Mouse (Mus musculus): ENCODE data around the gene Tufm. TPM values are rescaled to one million over a fixed set of nuclear protein-coding genes. Genes with fewer than 3 reads are reported as not detected.

The Tufm gene
- total RNA-seq, 2 experiments from 2014 or later: 78.0 to 93.5 TPM

- no peak for TF ChIP-seq CTCF (IDR thresholded peaks at IDR 0.05)
- DNase-seq (ENCODE audit: extremely low spot score in 1 of 2, low spot score in 2 of 2): no peak
- Histone ChIP-seq H3K4me3 (no peak overlapping the region), H3K27ac (no peak overlapping the region)
- intact Hi-C loops (cut with DNase I): no loop called here
Measured at GRCm38 (mm10) chr7:126466707-126467106, 20.5 kb upstream of the Tufm start.

- Histone ChIP-seq H3K27ac (no peak overlapping the region), H3K4me3 (no peak overlapping the region)
- intact Hi-C loops (cut with DNase I): no loop called here
- peak; percentile 63 for TF ChIP-seq CTCF (IDR thresholded peaks at IDR 0.05)
- no peak for DNase-seq (ENCODE audit: extremely low spot score in 1 of 2, low spot score in 2 of 2)
Measured at GRCm38 (mm10) chr7:126467271-126467670, 19.9 kb upstream of the Tufm start.

GRCm38 (mm10) chr7:126467834-126468627, 19.1 kb upstream of the Tufm start:
- intact Hi-C loops (cut with DNase I): no loop called here
- no peak overlapping the region for H3K27ac ChIP-seq
- no peak for DNase-seq (ENCODE audit: extremely low spot score in 1 of 2, low spot score in 2 of 2)
- TF ChIP-seq CTCF (IDR thresholded peaks at IDR 0.05): no peak
- no peak overlapping the region for H3K4me3 ChIP-seq

GRCm38 (mm10) chr7:126470077-126470476, 17.1 kb upstream of the Tufm start:
- no peak for DNase-seq (ENCODE audit: extremely low spot score in 1 of 2, low spot score in 2 of 2)
- intact Hi-C loops (cut with DNase I): loop anchor here (5.0 kb wide), 1 partner anchor 73 kb away; the partner anchor contains the start of gene Nfatc2ip
- no peak overlapping the region for H3K4me3 ChIP-seq
- TF ChIP-seq CTCF (IDR thresholded peaks at IDR 0.05): no peak
- no peak overlapping the region for H3K27ac ChIP-seq

GRCm38 (mm10) chr7:126471361-126471760, 15.8 kb upstream of the Tufm start:
- intact Hi-C loops (cut with DNase I): loop anchor here (5.0 kb wide), 1 partner anchor 74 kb away; the partner anchor contains the start of gene Nfatc2ip
- Histone ChIP-seq H3K27ac (no peak overlapping the region), H3K4me3 (no peak overlapping the region)
- DNase-seq (ENCODE audit: extremely low spot score in 1 of 2, low spot score in 2 of 2): no peak
- no peak for TF ChIP-seq CTCF (IDR thresholded peaks at IDR 0.05)

GRCm38 (mm10) chr7:126471853-126472252, 15.3 kb upstream of the Tufm start:
- no peak for TF ChIP-seq CTCF (IDR thresholded peaks at IDR 0.05)
- intact Hi-C loops (cut with DNase I): loop anchor here (5.0 kb wide), 1 partner anchor 75 kb away; the partner anchor contains the start of gene Nfatc2ip
- H3K27ac ChIP-seq: no peak overlapping the region
- H3K4me3 ChIP-seq: no peak overlapping the region
- DNase-seq (ENCODE audit: extremely low spot score in 1 of 2, low spot score in 2 of 2): no peak

- intact Hi-C loops (cut with DNase I): loop anchor here (5.0 kb wide), 1 partner anchor 75 kb away; the partner anchor contains the start of gene Nfatc2ip
Measured at GRCm38 (mm10) chr7:126472306-126472705, 14.9 kb upstream of the Tufm start.

GRCm38 (mm10) chr7:126472713-126473112, 14.4 kb upstream of the Tufm start:
- no peak for DNase-seq (ENCODE audit: extremely low spot score in 1 of 2, low spot score in 2 of 2)
- no peak for TF ChIP-seq CTCF (IDR thresholded peaks at IDR 0.05)
- no peak overlapping the region for H3K4me3 ChIP-seq
- intact Hi-C loops (cut with DNase I): loop anchor here (5.0 kb wide), 1 partner anchor 75 kb away; the partner anchor contains the start of gene Nfatc2ip
- H3K27ac ChIP-seq: no peak overlapping the region

More at GRCm38 (mm10) chr7:126472306-126472705, 14.9 kb upstream of the Tufm start:
- no peak overlapping the region for H3K4me3 ChIP-seq
- TF ChIP-seq CTCF (IDR thresholded peaks at IDR 0.05): no peak
- H3K27ac ChIP-seq: no peak overlapping the region
- DNase-seq (ENCODE audit: extremely low spot score in 1 of 2, low spot score in 2 of 2): no peak

- intact Hi-C loops (cut with DNase I): loop anchor here (5.0 kb wide), 1 partner anchor 76 kb away; the partner anchor contains the start of gene Nfatc2ip
- TF ChIP-seq CTCF (IDR thresholded peaks at IDR 0.05): no peak
- no peak for DNase-seq (ENCODE audit: extremely low spot score in 1 of 2, low spot score in 2 of 2)
- Histone ChIP-seq H3K27ac (no peak overlapping the region), H3K4me3 (peak overlapping the region; percentile 75)
Measured at GRCm38 (mm10) chr7:126473470-126474086, 13.6 kb upstream of the Tufm start.

GRCm38 (mm10) chr7:126474486-126474955, 12.6 kb upstream of the Tufm start:
- intact Hi-C loops (cut with DNase I): loop anchor here (5.0 kb wide), 1 partner anchor 77 kb away; the partner anchor contains the start of gene Nfatc2ip
- DNase-seq (ENCODE audit: extremely low spot score in 1 of 2, low spot score in 2 of 2): peak in 1 of 2 experiments; percentile 31
- H3K27ac ChIP-seq: peak overlapping the region; percentile 99
- peak overlapping the region; percentile 75 for H3K4me3 ChIP-seq
- no peak for TF ChIP-seq CTCF (IDR thresholded peaks at IDR 0.05)

- Histone ChIP-seq H3K27ac (peak within 1 kb of the TSS; percentile 99), H3K4me3 (peak within 1 kb of the TSS; percentile 75)
- peak; percentile 85 to 88 for DNase-seq (ENCODE audit: extremely low spot score in 1 of 2, low spot score in 2 of 2)
- intact Hi-C loops (cut with DNase I): loop anchor here (1.0 to 5.0 kb wide), 2 partner anchors 27 to 78 kb away; partner anchors contain the start of gene Nfatc2ip
- TF ChIP-seq CTCF (IDR thresholded peaks at IDR 0.05): peak; percentile 45
Measured at GRCm38 (mm10) chr7:126474993-126475581, 12.1 kb upstream of the Tufm start, which contains the start of gene Sh2b1. TSS of gene Sh2b1 (minus strand) at chr7:126475424.

Data from left cerebral cortex, adult 2 months (tissue).